Mouse (Mus musculus): ENCODE data around the gene Ermard.

Ermard gene

DNA sequence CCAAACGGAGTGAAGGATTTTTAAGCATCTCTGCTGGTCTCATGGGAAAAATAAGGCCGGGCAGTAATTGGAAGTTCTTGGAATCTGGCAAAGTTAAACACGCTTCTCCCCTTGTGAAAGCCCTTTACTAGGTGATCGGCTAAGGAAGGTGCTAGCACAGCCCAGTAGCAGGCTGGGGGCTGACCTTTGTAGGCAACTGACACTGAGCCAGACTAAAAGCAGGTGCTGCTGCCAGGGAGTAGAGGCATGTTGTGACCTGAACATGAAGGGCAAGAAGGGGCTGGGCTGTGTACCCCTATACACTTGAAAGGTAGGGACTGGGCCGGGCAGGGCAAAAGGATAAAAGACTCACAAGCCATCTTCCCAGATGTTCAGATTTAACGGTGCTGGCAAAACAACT, 19.3 kb downstream of the Ermard start:
- DNase-seq (ENCODE audit: low spot score in 2 of 2), result no peak

DNA sequence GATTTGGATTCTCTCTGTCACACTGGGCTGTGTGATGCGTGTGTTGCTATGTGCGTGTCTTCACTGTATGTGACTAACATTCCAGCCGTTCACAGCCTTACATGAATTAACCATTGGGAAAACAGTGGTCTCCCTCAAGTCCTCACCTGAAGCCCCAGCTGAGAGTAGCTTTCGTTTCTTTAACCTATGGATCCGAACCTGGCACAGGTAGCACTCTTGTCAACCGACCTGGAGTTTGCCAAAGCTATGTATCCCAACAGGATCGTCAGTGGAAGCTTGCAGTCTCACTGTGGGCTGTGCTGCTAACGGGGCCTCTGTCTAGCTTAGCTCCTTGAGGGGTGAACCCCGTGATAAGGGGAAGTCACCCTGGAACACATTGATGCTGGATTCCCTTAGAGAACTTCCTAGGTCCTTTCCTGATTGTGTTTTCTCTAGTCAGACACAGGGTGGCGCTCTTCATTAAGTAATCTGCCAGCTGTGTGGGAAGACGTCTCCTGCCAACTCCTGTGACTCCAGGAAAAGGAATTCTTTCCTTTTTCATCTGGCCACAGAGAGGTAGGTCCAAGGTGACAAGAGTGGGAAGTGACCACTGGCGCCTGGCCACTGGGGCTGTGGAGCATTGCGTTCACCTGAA, 24.5 kb downstream of the Ermard start:
- peak; percentile 43 to 66 for DNase-seq (ENCODE audit: low spot score in 2 of 2)

DNA sequence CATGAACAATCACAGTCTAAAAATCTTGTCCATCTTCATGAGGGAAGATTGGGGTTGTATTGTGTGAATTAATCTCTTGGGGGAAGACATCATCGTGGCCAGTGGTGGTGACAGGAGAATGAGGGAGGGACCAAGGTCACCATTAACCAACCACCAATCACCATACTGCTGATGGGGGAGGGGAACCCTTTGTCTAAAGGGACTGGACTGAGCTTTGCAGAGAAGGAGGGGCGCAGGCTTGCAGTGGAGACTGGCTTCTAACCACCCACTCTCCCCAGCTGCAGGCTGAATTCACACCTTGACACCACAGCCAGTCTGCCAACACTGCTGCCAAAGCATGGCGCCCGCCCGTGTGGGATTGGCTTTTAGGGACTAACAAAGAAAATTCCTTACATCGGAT, 25.1 kb downstream of the Ermard start:
- peak in 1 of 2 experiments; percentile 13 for DNase-seq (ENCODE audit: low spot score in 2 of 2)

DNA sequence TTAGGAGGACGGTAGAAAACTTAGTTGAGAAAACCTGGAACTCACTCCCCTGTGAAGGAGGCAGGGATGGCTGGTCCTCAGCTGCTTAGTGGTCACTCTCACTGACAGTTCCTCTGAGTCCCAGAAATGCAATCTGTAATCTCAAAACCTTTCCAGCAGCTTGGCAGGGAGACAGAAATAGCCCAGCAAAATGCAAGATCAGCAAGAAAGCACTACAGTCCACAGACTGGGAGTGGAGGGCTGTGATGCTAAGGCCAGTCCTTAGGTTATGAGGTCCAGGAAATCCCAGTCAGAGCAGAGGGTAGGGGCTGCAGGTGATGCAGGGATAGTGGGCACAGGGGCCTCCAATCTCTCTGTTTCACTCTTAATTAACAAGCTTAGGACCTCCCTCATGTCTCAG, 25.9 kb downstream of the Ermard start:
- no peak for DNase-seq (ENCODE audit: low spot score in 2 of 2)

DNA sequence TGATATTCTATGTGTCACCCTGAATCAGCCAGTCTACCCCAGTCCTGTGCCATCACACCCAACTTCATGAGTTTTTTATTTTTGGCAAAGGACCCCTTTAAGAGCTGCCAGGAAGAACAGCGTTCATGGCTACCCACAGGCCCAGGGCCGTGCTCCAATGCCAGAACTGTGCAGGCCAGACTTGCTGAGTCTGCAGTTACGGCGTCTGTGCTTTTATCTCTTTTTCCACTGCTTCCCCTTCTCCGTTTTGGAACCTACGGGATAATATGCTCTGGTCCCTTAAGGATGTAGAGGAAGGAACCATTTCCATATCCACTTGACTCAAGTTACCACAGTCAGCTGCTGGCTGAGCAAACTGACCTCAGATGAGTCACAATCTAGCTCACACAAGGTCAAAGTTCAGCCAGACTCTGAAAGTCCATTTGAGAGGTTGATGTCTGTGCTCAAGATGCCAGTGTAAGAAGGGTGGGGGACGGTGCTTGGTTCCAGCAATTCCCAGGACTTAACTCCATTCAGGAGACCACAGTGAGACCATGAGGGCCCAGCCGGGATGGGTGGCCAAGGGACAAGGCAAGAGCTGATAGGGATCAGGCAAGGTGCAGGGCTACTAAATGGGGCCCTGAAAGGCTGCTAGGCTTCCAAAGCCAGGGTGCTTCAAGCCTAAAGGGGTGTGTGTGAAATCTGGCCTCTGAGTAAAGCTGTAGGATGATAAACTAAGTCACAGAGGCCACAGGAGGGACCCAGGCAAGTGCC, 27.2 kb downstream of the Ermard start:
- no peak for DNase-seq (ENCODE audit: low spot score in 2 of 2)

DNA sequence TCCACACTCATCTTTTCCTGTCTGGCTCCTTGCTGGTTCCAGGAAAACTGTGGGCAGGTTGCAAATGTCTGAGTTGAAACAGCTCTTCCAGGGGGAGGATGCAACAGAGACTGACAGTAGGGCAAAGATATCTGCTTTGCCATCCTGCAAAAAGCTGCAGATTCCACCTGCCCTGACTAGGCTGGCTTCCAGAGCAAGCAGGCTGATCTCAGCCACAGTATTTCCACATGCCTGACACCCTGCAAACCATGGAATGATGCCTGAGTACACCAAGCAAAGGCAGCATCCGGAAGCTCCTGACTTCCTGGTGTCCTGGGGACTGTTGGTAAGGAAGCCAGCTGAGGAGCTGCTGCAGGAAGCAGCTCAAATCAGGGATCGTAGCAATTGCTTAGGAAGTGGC, 28.1 kb downstream of the Ermard start:
- no peak for DNase-seq (ENCODE audit: low spot score in 2 of 2)

DNA sequence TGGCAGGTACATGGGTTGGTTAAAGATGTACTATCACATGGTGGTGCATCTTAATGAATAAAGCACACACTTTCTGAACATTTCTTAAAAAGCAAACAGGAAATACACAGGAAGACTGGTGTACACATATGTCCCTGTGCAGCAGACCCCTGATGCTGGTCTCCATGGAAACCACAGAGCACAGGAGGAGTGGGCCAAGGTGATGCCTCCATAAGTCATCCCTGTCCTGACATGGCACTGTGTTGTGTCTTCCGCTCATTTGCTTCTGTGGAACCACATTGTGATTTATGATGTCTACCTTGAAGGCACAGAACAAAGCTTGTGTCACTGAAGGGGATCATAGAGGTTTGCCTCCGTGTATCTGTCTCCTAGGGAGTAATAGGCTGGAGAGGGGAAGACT, 31.2 kb downstream of the Ermard start:
- DNase-seq (ENCODE audit: low spot score in 2 of 2), result no peak

DNA sequence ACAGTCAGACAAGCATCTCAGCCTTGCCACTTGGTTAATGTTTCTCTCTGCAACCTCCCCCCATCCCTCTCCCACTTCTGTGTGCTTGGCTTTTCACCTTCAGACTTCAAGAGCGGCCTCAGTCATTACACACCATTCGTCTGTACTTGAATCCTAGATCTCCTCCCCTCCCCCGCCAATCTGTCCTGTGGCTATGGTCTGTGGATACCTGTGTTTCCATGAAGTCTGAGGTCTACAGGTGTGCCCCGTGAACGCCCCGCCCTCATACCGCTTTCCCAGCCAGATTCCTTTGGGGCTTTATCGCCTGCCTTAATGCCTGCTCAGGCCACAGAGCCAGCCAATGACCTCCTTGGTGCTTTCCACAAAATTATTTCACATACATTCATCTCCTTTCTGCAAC, 34.0 kb downstream of the Ermard start:
- no peak for DNase-seq (ENCODE audit: low spot score in 2 of 2)

DNA sequence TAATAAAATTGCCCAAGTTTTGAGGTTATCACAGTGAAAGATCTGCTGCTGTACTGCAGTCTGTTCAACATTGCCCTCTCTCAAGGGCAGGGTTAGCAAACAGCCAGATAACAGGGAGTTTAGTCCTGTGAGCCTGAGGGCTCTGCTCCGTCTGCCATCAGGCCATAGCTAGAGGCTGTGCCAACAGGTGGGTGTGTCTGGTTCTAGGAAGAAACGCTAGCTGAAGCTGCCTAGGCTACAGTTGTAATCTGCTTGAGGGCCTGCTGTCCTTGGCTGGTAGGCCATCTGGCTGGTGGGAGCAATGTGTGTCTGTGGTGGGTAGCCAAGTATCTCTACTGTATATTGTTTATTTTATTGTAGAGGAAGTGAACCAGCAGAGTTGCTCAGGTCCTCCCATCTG, 36.5 kb downstream of the Ermard start:
- DNase-seq (ENCODE audit: low spot score in 2 of 2), result no peak

DNA sequence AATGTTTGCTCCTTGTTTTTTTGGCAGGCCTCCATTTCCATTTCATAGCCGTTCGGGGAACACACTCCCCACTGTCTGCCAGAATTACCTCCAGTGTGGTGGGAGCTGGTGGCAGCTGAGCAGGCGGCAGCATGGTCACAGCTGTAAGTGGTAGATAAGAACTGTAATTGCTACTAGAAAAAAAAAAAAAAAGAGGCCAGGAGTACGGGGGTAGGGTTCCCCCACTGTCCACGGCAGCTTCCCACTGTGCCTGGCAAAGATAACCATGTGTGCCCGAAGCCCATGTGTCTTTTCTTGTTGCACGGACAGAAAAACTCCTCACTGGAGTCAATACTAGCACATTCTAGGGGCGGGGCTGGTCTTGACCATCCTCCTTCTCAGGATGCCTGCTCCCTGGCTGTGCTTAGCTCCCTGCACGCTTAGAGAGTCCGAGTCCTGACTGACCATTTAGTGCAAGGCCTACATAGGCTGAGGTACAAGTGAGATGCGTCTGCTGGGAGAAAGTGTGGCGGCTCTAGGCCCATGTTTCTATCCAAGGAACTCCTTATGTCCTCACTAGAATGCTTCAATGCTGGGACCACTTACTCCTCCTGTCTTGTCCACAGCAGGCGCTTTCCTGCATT, 43.3 kb downstream of the Ermard start:
- DNase-seq (ENCODE audit: low spot score in 2 of 2), result no peak

DNA sequence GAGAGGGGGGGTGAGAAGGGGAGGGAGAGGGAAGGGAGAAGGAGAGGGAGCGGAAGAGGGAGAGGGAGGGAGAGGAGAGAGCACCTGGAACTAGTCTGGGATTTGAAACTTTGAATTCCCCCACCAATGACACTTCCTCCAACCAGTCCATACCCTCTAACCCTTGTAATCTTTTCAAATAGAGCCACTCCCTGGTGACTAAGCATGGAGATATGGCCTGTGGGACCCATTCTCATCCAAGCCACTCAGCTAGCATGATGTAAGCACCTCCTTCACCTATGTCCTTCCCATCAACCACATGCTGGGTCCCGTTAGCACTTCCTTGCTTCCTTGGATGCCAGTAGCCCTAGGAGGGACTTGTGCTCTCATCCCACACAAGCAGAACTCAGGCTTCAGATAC, 44.0 kb downstream of the Ermard start:
- DNase-seq (ENCODE audit: low spot score in 2 of 2), result no peak

DNA sequence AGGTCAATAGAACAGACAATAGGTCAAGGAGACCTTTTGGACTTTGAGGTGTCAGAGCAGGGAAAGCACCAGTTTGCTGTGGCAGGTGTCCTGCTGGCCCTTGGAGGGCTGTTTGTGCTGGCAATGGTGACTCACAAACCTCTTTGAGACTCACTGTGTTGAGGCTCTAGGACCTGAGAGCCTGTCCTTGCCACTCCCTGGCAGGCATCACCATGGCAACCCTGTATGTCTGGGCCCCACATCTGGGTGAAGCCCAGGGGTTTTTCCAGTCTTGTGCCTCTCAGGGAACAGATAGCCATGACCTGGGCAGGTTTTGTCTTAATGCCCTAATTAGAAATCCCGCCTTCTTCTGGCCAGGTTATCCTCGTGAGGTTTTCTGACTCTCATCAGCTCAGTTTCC, 47.2 kb downstream of the Ermard start:
- DNase-seq (ENCODE audit: low spot score in 2 of 2), result no peak

DNA sequence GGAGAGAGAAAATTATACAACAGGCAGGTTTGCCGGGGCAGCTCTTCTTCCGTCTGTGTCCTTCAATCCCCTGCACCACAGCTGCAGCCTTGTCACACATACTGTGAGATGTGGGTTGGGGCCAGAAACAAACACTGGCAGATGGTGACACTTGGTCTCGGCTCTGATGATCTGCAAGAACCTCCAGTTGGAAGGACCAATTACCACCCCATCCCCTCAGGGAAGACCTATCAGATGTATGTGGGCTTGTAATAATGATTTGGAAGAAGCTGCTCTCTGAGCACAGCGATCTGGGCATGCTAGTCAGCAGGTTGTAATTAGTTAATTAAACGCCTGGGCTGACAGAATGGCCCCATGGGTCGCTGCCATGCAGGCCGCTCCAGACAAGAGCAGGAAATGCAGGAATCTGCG, 47.6 kb downstream of the Ermard start:
- DNase-seq (ENCODE audit: low spot score in 2 of 2), result peak in 1 of 2 experiments; percentile 65

DNA sequence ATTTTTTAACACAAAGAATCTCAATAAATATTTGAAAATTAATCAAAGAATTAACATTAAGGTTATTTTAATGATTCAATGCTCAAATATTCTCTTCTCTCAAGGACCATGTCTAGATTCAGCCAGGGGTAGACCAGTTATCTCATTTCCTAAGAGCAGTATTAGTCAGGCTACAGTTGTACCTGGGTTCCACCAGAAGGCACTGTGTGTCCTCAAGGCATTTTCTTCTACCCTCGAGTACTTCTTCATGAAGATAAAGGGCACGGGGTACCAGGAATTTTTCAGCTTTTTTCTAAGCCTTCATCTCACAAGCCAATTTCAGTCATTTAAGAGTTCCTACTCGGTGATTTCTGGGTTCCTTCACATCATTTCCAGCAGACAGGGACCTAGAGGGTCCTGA, 50.7 kb downstream of the Ermard start:
- no peak for DNase-seq (ENCODE audit: low spot score in 2 of 2)

DNA sequence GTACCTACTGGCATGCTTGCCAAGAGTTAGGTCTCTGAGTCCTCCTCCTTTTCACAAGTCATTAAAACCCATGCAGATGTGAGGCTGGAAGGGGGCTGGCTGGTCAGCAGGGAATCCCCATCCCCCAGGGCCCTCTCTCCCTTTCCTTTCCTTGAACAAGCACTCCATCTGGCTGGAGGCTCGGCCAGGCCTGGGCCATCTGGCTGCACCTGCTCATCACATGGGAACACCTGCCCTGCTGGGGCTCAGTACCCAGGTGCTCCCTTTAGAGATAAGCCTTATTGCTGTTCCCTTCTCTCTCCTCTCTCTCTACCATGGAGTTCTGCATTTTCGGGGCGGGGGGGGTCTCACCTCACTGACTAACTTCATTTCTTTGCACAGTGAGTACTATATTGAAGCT, 52.5 kb downstream of the Ermard start:
- peak in 1 of 2 experiments; percentile 14 for DNase-seq (ENCODE audit: low spot score in 2 of 2)

DNA sequence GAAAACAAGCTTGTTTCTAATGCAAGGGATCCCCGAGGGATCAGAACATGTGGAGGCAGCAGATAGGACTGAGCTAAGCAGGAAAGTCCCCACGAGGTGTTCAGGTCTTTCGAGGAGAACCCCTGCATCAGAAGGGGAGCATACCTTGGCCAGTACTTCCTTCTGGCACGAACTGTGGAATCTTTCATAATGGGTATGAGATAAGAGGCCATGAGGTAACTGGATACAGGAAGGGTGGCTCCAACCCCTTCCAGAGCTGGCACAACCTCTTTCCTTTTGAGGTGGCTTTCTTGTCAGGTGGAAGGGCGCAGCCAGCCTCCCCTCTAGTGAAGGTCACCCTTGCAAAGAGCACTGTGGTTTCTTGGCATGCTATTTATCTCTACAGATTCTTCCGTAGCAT, 55.8 kb downstream of the Ermard start:
- no peak for DNase-seq (ENCODE audit: low spot score in 2 of 2)

DNA sequence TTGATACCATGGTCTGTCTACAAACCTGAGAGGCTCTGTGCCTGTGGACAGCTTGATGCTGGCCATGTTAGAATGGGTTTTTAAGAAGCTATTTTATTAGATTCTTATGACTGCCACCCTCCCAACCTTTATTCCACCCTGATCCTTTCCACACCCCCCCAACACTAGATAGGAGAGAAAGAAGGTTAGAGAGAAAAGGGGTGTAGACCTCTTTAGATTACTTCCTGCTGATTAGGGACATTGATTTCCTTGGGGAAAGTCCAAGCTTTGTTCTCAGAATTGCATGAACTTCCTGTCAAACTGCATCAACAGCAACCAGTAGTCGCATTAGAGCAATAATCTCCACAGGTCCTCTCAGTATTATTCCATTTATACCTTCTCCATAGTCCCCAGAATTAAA, 57.7 kb downstream of the Ermard start:
- DNase-seq (ENCODE audit: low spot score in 2 of 2), result no peak

DNA sequence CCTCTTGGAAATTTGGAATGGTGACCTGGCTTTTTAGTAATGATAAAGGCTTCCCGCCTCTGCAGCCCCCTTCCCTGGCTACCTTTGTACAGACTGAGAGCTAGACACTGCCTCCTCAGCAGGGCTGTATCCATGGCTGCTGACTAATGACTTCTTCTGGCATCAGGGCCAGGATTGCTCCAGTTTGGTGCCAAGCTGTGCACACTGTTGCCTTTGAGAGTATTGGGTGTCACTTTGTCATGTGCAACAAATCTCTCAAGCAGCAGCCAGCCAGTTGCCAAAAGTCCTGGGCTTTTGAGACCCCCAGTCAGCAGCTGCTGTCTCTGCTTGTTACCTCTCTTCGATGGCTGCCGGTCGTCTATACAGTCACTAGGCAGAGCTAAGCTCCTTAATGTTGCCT, 60.3 kb downstream of the Ermard start:
- DNase-seq (ENCODE audit: low spot score in 2 of 2), result no peak

DNA sequence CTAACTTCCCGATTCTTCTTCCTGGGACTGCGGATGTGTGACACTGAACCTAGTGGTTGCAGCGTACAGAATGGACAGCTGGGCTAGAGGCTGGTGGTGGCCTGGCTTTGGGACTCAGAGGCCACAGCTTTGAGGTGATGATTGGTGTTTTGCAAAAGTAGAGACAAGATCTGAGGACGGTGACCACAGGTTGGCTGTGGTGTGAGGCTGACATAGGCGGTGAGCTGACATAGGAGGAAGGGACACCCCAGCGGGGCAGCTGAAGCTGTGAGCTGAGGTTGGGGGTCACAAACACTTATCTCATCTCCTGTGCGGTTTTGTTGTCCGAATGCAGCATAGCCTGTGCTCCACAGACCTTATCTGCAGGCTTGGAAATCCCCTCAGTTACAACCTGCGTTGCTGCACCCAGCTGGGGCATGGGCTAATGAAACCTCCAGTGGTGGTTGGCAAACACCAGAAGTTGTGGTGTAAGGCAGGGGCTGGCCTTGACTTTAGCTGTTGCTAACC, 66.2 kb downstream of the Ermard start:
- DNase-seq (ENCODE audit: low spot score in 2 of 2), result no peak

DNA sequence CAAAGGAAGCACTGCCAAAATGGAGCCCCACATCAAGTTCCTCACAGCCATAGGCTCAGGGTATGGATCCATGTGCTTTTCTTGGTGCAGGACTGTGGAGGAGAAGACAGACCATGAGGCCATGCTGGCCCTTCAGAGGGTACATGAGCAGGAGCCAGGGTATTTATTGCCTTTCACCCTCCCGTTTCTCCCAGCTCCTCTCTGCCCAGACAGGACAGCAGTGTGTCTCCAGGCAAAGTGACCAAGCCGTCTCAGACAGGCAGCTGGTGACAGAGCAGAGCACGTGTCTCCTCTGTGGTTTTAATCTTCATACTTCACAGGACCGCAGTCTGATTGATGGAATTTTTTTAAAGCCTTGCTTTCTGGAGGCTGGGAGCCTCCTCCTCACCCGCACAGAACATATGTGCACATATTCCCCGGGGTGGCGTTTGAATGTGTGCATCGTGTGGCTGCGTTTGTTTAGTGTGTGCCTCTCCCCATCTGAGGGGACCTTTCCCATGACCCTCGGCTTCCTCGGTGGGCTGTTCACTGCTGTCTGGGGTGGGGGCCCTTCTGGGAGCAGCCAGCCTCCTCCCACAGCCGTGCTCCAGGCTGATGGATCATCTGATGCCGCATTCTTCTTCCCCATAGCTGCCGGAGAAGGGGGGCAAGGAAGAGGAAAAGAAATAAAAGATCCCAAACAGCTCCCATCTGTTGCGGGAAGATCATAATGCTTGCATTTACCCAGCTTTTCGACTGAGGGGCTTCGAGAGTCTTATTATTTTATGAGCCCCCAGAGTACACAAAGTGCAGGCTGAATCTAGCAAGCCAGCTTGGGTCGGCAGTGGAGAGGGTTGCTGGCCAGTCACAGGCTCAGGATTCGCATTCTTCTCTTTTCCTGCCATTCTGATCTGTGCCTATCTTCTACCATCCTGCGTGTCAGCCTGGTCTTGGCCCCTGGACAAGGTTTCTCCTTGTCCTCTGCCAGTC, 67.7 kb downstream of the Ermard start:
- DNase-seq (ENCODE audit: low spot score in 2 of 2), result no peak

DNA sequence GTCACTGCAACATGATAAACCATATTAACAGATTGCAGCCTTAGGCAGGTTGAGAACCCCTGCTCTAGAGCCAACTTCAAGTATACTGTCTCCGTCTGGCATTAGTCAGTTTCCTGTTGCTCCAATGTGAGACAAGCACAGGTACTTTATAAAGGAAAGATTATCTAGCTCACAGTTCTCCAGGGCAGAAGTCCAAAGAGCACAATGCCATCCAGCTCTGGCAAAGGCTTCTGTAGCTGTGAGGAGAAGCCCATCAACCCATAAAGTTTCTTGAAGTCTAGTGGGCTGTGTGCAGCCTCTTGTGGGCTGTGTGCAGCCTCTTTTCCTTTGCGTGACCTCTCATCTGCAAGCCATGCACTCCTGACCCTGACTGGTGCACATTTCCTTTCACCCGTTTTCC, 74.5 kb downstream of the Ermard start:
- DNase-seq (ENCODE audit: low spot score in 2 of 2), result no peak

DNA sequence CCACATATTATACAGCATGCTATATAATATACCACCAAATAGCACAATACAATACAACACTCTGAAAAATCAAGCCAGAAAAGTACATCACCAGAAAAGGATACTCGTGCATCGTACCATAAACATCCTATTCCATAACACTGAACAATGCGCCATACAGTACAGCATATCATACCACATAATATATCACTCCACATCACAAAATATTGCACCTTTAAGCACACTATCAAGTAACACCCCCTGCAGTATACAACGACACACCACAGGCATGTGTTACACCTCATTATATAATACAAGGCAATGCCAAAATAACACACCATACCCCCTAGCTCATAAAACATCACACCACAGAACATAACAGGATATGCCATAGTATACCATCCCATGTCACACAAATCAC, 79.1 kb downstream of the Ermard start:
- no peak for DNase-seq (ENCODE audit: low spot score in 2 of 2)

Measured in cerebellum, postnatal 4 days (tissue).